Mouse (Mus musculus): ENCODE results near the gene Mmachc.

- TF ChIP-seq CTCF (IDR thresholded peaks at IDR 0.05; ENCODE audit: extremely low read depth, insufficient read depth, low read length) (no peak), POLR2A (IDR thresholded peaks at IDR 0.05; ENCODE audit: extremely low read depth, insufficient read depth, low read length) (no peak)
Observed at GRCm38 (mm10) chr4:116731077-116731476, 22.9 kb upstream of the Mmachc start.

Measured in cortical plate, adult 2 months (tissue).